Mouse (Mus musculus) CH12.LX (cell line): Measurements from ENCODE around the gene Il17ra. TPM values are rescaled to one million over a fixed set of nuclear protein-coding genes. Genes with fewer than 3 reads are reported as not detected.

ENCODE experiments used
- DNase-seq: peaks from one replicate; pipeline ENCODE4 v3.0.0-alpha.2; 2013; ENCODE audit errors: extremely low read depth
- H3K27ac ChIP-seq: 2 replicates; pipeline ENCODE4 v1.5.1; 2012; ENCODE audit warnings: low read depth, mild to moderate bottlenecking, control low read depth, moderate library complexity; ENCODE audit not compliant: insufficient read depth
- H3K27me3 ChIP-seq: replicated peaks from 2 replicates; pipeline ENCODE3; 2012; ENCODE audit warnings: inconsistent platforms
- H3K36me3 ChIP-seq, 2 experiments: replicated peaks in 1 of 2; 2 replicates each; pipeline versions ENCODE3 to v1.6.1; 2012; ENCODE audit warnings: inconsistent platforms in 1 of 2, low read length in 1 of 2, mild to moderate bottlenecking in 1 of 2, mixed read lengths in 1 of 2, moderate library complexity in 1 of 2; ENCODE audit not compliant: control insufficient read depth in 1 of 2, insufficient read depth in 1 of 2
- H3K4me1 ChIP-seq, 2 experiments: 2 replicates each; pipeline ENCODE4 v1.6.1; 2012; ENCODE audit warnings: inconsistent platforms in 1 of 2, moderate library complexity in 1 of 2; ENCODE audit not compliant: insufficient read depth in 2 of 2, control insufficient read depth in 1 of 2
- H3K4me2 ChIP-seq: 2 replicates; pipeline ENCODE4 v1.6.1; 2012; ENCODE audit warnings: low read depth, mild to moderate bottlenecking, control low read depth; ENCODE audit not compliant: poor library complexity, insufficient read depth, severe bottlenecking
- H3K4me3 ChIP-seq, 3 experiments: fragments of 150-350 bp in 1 of 3; sonication (generic) in 1 of 3; replicated peaks in 1 of 3; 2 replicates each; pipeline versions ENCODE3 to v1.5.1; 2011 to 2012; ENCODE audit warnings: low read depth in 2 of 3, low read length in 2 of 3, mild to moderate bottlenecking in 2 of 3, moderate library complexity in 2 of 3, control low read depth in 1 of 3, improper control_type of control experiment in 1 of 3, inconsistent platforms in 1 of 3, mixed read lengths in 1 of 3; ENCODE audit not compliant: poor library complexity in 1 of 3
- H3K79me2 ChIP-seq: replicated peaks from 2 replicates; pipeline ENCODE4 v1.6.1; 2012; ENCODE audit warnings: mild to moderate bottlenecking, moderate library complexity; ENCODE audit not compliant: control insufficient read depth, poor library complexity, insufficient read depth, severe bottlenecking; ENCODE audit errors: extremely low read depth
- H3K9ac ChIP-seq: 2 replicates; pipeline ENCODE4 v1.6.1; 2012; ENCODE audit warnings: low read depth, mild to moderate bottlenecking, control low read depth, moderate library complexity; ENCODE audit not compliant: insufficient read depth
- H3K9me3 ChIP-seq: replicated peaks from 2 replicates; pipeline ENCODE3; 2012; ENCODE audit warnings: low read length, inconsistent platforms, mixed read lengths
- CHD1 ChIP-seq: IDR thresholded peaks from 2 replicates; pipeline ENCODE4 v1.6.1; 2012; ENCODE audit warnings: low read depth, low read length, improper control_type of control experiment, inconsistent platforms
- E2F4 ChIP-seq: IDR thresholded peaks from 2 replicates; pipeline ENCODE4 v1.6.1; 2011; ENCODE audit warnings: low read depth, low read length, improper control_type of control experiment; ENCODE audit not compliant: insufficient replicate concordance
- ELF1 ChIP-seq: IDR thresholded peaks from 2 replicates; pipeline ENCODE4 v1.6.1; 2014; ENCODE audit warnings: low read depth, mild to moderate bottlenecking, inconsistent platforms, low read length, improper control_type of control experiment
- EP300 ChIP-seq: IDR thresholded peaks from 2 replicates; pipeline ENCODE4 v1.6.1; 2011; ENCODE audit warnings: low read length, improper control_type of control experiment
- GABPA ChIP-seq: IDR thresholded peaks from 2 replicates; pipeline ENCODE4 v1.6.1; 2012; ENCODE audit warnings: low read depth, low read length, improper control_type of control experiment, inconsistent platforms; ENCODE audit not compliant: insufficient replicate concordance
- JUN ChIP-seq: IDR thresholded peaks from 2 replicates; pipeline ENCODE4 v1.6.1; 2011; ENCODE audit warnings: low read depth, mild to moderate bottlenecking, low read length, improper control_type of control experiment, moderate library complexity; ENCODE audit not compliant: insufficient read depth
- JUND ChIP-seq: conservative IDR thresholded peaks from 2 replicates; pipeline ENCODE4 v1.6.1; 2011; ENCODE audit warnings: low read depth, low read length, improper control_type of control experiment
- KAT2A ChIP-seq: IDR thresholded peaks from 2 replicates; pipeline ENCODE4 v1.6.1; 2012; ENCODE audit warnings: low read length, improper control_type of control experiment, inconsistent platforms; ENCODE audit not compliant: insufficient replicate concordance
- MAFK ChIP-seq: IDR thresholded peaks from 2 replicates; pipeline ENCODE4 v1.6.1; 2011; ENCODE audit warnings: low read length, improper control_type of control experiment; ENCODE audit not compliant: insufficient replicate concordance
- MYC ChIP-seq: IDR thresholded peaks from 2 replicates; pipeline ENCODE4 v1.6.1; 2011; ENCODE audit warnings: low read depth, mild to moderate bottlenecking, improper control_type of control experiment, low read length
- POLR2A ChIP-seq: IDR thresholded peaks from 2 replicates; pipeline ENCODE4 v1.6.1; 2011; ENCODE audit warnings: low read depth, mild to moderate bottlenecking, improper control_type of control experiment, low read length
- POLR2AphosphoS2 ChIP-seq: IDR thresholded peaks from 2 replicates; pipeline ENCODE4 v1.6.1; 2011; ENCODE audit warnings: low read depth, low read length, improper control_type of control experiment
- RCOR1 ChIP-seq: conservative IDR thresholded peaks from 2 replicates; pipeline ENCODE4 v1.6.1; 2012; ENCODE audit warnings: low read depth, mild to moderate bottlenecking, inconsistent platforms, low read length, improper control_type of control experiment
- UBTF ChIP-seq: IDR thresholded peaks from 2 replicates; pipeline ENCODE4 v1.6.1; 2012; ENCODE audit warnings: low read depth, mild to moderate bottlenecking, inconsistent platforms, low read length, improper control_type of control experiment, moderate library complexity
- USF1 ChIP-seq: IDR thresholded peaks from 2 replicates; pipeline ENCODE4 v1.6.1; 2014; ENCODE audit warnings: low read depth, mild to moderate bottlenecking, inconsistent platforms, low read length, improper control_type of control experiment
- USF2 ChIP-seq: conservative IDR thresholded peaks from 2 replicates; pipeline ENCODE4 v1.6.1; 2011; ENCODE audit warnings: low read depth, low read length, improper control_type of control experiment
- ZC3H11A ChIP-seq: IDR thresholded peaks from 2 replicates; pipeline ENCODE4 v1.6.1; 2012; ENCODE audit warnings: low read depth, mild to moderate bottlenecking, inconsistent platforms, low read length, improper control_type of control experiment
- ZKSCAN1 ChIP-seq: IDR thresholded peaks from 2 replicates; pipeline ENCODE4 v1.6.1; 2012; ENCODE audit warnings: low read depth, inconsistent platforms, low read length, improper control_type of control experiment, borderline replicate concordance
- ZMIZ1 ChIP-seq: IDR thresholded peaks from 2 replicates; pipeline ENCODE4 v1.6.1; 2012; ENCODE audit warnings: low read depth, mild to moderate bottlenecking, inconsistent platforms, low read length, improper control_type of control experiment
- ZNF384 ChIP-seq: IDR thresholded peaks from 2 replicates; pipeline ENCODE4 v1.6.1; 2012; ENCODE audit warnings: low read depth, low read length, improper control_type of control experiment, inconsistent platforms
- dilution Hi-C: fragments of 300-500 bp; cut with MboI; formaldehyde crosslinking; loops from 2 replicates; pipeline ENCODE4 v1.14.3; 2020; ENCODE audit warnings: low sequenced_read_pairs; ENCODE audit not compliant: extremely low pct_unique_long_range_greater_than_20kb, extremely low pct_ligation_motif_present
- in situ Hi-C: fragments of 300-500 bp; cut with MboI; formaldehyde crosslinking; loops from 3 replicates; pipeline ENCODE4 v1.14.3; 2019; ENCODE audit warnings: low sequenced_read_pairs, low pct_ligation_motif_present, low pct_unique_long_range_greater_than_20kb, mixed read lengths
- polyA plus RNA-seq: library from polyadenylated mRNA; unstranded; fragments of >175 nt; gene quantifications from 2 replicates; pipeline ENCODE4 v1.2.1, GENCODE M21; 2012; ENCODE audit warnings: low read depth; ENCODE audit not compliant: insufficient read length
- total RNA-seq, 2 experiments: library from RNA; depleted of rRNA; stranded (reverse); fragments of 300-350 nt in 1 of 2; fragments of >200 nt in 1 of 2; gene quantifications; 2 replicates each; pipeline ENCODE4 v1.2.3; 2012 to 2014

The Il17ra gene
- total and polyA plus RNA-seq, 3 experiments: 13.6 to 23.9 (median 14.0) TPM

GRCm38 (mm10) chr6:120511212-120511611 lies 48.2 kb downstream of the Il17ra start:
- Histone ChIP-seq H3K27ac (no peak overlapping the region), H3K79me2 (no peaks in the 10 kb centered on the region), H3K4me1 (no peaks in the 10 kb centered on the region), H3K4me3 (no peak overlapping the region)
- TF ChIP-seq JUND: no peak
- TF ChIP-seq MYC: no peak
- no peak for TF ChIP-seq CHD1
- TF ChIP-seq USF1: no peak
- no peak for TF ChIP-seq GABPA
- no peak for TF ChIP-seq ZC3H11A
- TF ChIP-seq, all 38 proteins: peak for 0
- no peaks in the 10 kb centered on the region for H3K9me3 ChIP-seq
- H3K9ac ChIP-seq: no peak overlapping the region
- H3K27me3 ChIP-seq: no peaks in the 10 kb centered on the region
- H3K36me3 ChIP-seq: peaks cover 37 to 78% of the 10 kb centered on the region in 2 experiments
- in situ Hi-C loops: no loop called here
- H3K4me2 ChIP-seq: no peak overlapping the region
- dilution Hi-C loops: no loop called here
- DNase-seq: no peak

DNA sequence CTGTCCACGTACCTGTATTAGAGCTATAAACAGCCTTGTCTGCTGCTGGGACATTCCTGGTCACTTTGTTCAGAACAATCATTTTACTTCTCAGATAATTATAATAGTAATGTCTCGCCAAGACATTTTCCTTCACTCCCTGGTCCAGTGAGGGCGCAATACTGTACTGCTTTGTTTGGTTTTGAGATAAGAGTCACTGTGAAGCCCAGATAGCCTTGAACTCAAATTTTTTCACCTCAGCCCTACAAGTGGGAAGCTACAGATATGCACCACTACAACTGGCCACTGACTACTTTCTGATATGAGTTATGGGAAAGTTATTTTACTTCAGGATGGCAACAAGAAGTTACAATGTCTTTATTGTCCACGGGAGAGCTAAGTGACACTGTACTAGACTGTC lies 53.4 kb downstream of the Il17ra start:
- Histone ChIP-seq H3K27me3 (no peaks in the 10 kb centered on the region), H3K36me3 (peaks cover 32 to 86% of the 10 kb centered on the region in 2 experiments), H3K27ac (no peak overlapping the region), H3K9ac (no peak overlapping the region), H3K4me1 (no peaks in the 10 kb centered on the region), H3K79me2 (no peaks in the 10 kb centered on the region), H3K4me3 (no peak overlapping the region), H3K4me2 (no peak overlapping the region), H3K9me3 (no peaks in the 10 kb centered on the region)
- TF ChIP-seq ZMIZ1 (no peak), MAFK (no peak), POLR2AphosphoS2 (no peak), JUN (no peak), USF2 (no peak), ZC3H11A (no peak), ELF1 (no peak), ZNF384 (no peak), GABPA (no peak), E2F4 (no peak), RCOR1 (no peak), EP300 (no peak), JUND (no peak), UBTF (no peak), ZKSCAN1 (no peak), KAT2A (no peak), POLR2A (no peak), CHD1 (no peak), USF1 (no peak)
- in situ Hi-C loops (no loop called here), dilution Hi-C loops (no loop called here)
- DNase-seq: no peak
